Mouse (Mus musculus) thymus, postnatal 10 days (tissue): ENCODE data around the gene Slc43a3.

ENCODE experiments used
- DNase-seq, 2 experiments: peaks; one replicate each; pipeline ENCODE4 v3.0.0; 2021; ENCODE audit warnings: low spot score in 2 of 2

Gene Slc43a3

DNA sequence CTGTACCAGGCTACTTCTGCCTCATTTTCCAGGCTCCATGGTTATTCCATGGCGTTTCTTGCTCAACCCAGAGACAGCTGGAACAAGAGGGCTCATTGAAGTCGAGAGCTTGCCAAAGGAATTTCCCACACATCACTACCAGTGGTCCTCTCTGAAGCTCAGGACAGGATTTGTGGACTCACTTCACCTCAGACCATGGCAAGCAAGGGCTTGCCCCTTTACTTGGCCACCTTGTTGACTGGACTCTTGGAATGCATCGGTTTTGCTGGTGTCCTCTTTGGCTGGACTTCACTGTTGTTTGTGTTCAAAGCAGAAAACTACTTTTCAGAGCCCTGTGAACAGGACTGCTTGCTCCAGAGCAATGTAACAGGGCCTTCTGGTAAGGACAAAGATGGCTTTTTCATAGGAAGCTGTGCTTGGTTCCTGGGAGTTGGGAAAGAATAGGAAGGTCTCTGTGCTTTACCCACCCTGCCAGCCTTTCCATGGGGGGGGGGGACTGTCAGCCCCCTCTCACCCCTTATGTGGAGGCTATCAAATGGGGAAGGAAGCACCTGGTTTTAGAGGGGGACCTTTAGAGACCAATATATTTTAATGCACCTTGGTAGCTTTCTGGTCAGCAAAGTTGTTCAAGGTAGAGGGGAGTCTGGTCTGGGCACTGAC, 1.2 kb downstream of the Slc43a3 start:
- DNase-seq: no peak

GRCm38 (mm10) chr2:84938249-84938946, 2.0 kb downstream of the Slc43a3 start:
- no peak for DNase-seq

DNA sequence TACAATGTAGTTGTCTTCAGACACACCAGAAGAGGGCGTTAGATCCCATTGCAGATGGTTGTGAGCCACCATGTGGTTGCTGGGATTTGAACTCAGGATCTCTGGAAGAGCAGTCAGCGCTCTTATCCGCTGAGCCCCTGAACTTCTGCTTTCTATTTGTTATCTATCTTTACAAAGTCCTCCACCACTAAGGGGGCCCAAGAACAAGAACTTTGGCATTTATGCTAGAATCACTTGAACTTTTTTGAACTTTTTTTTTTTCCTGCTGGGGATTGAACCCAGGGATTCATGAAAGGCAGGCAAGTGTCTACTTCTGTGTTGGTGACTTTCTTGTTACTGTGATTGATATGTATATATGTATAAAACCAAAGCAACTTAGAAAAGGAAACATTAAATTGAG, 2.9 kb downstream of the Slc43a3 start:
- no peak for DNase-seq

DNA sequence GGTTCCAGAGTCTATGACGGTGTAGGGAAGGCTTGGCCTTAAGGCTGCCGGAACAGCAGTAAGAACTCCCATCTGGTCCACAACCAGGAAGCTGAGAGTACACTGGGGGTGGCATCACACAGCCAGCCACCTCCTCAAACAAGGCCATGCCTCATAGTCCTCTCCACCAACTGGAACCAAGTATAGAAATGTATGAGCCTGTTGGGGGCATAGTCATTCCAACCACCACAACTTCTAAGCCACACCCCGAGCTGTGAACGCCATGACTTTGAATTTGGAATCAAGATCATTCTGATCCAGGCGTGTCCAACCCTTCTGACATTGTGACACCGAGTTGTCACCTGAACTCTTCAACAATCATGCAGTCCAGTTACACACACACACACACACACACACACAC, 3.3 kb downstream of the Slc43a3 start:
- DNase-seq: no peak

- no peak for DNase-seq
These were observed 5.0 kb downstream of the Slc43a3 start for GRCm38 (mm10) chr2:84941332-84941731.

- no peak for DNase-seq
These were observed 5.4 kb downstream of the Slc43a3 start for GRCm38 (mm10) chr2:84941795-84942194.

- no peak for DNase-seq
These were observed 10.9 kb downstream of the Slc43a3 start for GRCm38 (mm10) chr2:84947154-84947771.

DNA sequence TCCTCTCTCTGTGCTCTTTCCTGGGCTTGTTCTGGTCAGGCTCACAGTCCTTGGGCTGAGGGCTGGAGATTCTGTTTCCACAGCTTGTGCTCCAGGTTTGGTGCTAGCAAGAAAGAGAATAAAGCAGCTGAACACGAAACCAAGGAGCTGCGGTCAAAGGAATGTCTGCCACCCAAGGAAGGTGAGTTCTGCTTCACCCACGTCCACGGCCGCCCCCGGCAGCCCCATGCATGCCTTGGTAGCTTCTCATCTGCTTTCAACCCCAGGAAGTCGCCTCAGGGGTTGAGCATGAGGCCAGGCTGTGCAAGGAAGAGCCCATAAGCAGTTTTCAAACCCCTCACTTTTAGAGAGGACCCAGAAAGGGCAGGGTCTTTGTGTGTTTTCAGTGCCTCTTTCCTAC, 11.9 kb downstream of the Slc43a3 start:
- no peak for DNase-seq

DNA sequence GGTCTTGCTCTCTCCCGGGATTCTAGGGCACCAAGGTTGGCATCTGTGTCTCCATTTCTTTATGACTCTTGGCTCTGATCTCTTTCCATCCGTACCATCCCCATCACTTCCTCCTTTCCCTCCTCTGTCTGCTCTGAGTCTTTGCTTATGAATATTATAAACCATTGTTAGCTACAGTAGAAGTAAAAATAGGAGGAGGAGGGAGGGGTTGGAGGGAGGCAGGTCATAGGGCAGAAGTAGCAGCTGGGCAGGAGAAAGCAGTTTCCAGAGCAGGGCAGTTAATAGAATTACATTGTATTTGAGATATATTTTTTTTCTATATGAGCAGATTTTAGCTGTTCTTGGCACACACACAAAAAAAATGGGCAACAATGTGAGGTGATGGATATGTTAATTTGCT, 12.3 kb downstream of the Slc43a3 start:
- no peak for DNase-seq

GRCm38 (mm10) chr2:84951027-84951426, 14.6 kb downstream of the Slc43a3 start:
- DNase-seq: no peak

GRCm38 (mm10) chr2:84952251-84952650, 15.9 kb downstream of the Slc43a3 start:
- DNase-seq: no peak

DNA sequence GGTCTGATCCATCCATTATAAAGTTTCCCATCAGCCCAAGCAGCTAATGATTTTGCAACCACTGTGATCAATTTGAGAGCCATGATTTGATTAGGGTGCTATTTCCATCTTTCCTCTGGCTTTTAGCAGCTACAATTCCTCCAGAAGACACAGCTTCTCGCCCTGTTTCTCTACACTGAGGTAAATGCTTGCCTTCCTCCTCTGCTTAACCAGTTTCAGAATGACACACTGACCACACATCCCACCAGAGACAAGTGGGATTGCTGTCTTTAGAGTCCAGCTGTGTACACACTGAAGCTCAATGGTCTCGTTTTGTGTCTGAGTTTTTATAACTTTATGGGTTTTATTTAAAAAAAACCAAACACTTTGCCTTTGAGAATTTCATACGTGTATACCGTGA, 16.3 kb downstream of the Slc43a3 start:
- DNase-seq: no peak

GRCm38 (mm10) chr2:84955435-84955834, 19.1 kb downstream of the Slc43a3 start:
- no peak for DNase-seq

GRCm38 (mm10) chr2:84956274-84956673, 19.9 kb downstream of the Slc43a3 start:
- DNase-seq: peak in 1 of 2 experiments; percentile 64

DNA sequence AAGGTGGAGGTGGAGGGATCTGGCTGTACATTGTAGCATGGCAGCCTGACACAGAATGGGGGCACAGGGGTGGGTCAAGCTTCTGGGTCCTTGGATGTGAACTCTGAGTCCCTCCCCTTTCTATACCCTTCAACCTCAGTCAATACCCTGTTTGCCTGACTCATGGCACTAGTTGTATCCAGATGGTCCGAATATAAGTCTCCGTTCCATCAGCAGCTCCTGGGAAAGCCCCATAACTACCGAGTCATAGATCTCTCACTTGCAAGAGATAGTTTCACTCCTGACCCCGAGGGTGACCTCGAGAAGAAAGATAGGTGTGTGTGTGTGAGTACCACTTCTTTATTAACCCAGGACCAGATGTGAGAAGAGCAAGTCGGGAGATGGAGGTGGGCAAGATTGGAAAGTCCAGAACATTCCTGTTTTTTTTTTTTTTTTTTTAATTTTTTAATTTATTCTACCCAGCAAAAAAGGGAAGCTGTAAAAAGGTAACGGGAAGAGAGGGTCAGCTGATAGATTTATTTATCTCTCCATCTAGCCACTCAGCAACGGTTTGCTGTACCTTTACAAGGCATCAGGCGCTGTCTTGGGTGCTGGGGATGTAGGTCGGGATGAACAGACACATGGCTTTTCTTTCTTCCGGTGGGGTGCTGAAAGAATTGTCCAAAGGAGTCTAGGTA, 22.3 kb downstream of the Slc43a3 start:
- DNase-seq: no peak

DNA sequence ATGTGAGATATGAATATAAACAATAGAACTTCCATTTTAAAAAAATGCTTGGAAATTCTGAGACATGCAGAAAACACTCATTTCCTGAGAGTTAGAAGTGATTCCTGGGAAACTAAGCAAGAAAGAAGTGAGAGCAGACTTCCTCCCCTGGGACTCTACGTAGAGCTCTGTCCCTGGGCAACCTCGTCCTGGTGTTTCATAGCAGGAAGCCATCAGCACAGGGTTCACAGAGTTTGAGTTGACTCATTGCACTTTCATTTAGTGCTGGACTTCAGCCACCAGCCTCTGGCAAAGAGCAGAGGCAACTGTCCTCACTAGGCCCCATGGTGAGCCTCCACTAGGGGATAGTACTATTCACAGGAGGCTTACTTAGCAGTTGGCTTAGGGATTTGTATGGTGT, 24.9 kb downstream of the Slc43a3 start:
- DNase-seq: no peak

DNA sequence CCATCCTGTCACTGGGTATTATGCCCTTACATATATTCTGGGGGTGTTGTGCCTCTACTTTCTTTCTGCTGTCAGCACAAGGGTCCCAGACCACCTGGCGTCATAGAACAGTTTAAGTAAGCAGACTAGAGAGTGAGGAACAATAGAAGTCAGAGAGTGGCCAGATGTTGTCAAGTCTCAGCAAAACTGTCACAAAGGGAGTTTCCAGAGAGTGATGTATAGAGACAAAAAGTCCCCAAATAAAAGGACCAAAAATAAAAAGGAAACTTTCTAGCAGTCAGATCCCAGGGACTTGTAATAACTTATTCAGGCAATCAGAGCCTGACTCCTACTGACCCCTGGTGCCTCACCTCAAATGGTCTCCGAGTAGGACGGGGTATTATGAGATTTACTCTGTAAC, 25.5 kb downstream of the Slc43a3 start:
- no peak for DNase-seq

DNA sequence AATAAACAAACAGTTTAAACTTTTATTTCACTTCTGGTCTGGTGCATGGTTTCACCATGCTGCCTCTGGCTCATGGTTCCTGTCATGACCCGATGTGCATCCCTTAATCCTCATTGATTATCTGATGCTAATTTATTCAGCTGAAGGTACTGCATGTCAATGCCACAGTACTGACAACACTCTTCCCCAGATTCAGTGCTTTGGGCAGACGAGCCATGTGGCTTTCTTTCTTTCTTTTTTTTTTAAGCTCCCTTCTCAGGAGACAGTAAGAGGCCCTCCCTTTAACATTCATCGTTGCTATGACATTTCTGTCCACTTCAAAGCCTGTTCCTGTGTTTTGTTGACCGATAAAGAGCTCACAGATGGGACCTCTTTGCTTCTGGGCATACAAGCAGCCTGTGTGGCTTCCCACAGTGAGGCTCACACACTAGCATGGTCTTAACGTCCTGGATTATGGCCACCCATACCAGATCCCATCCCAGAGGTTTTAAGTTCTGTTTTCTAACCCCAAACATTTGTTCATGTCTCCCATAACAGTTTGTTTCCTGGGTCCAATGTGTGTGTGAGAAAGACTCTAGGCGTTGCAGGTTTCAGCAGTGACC, 26.6 kb downstream of the Slc43a3 start:
- DNase-seq: no peak

DNA sequence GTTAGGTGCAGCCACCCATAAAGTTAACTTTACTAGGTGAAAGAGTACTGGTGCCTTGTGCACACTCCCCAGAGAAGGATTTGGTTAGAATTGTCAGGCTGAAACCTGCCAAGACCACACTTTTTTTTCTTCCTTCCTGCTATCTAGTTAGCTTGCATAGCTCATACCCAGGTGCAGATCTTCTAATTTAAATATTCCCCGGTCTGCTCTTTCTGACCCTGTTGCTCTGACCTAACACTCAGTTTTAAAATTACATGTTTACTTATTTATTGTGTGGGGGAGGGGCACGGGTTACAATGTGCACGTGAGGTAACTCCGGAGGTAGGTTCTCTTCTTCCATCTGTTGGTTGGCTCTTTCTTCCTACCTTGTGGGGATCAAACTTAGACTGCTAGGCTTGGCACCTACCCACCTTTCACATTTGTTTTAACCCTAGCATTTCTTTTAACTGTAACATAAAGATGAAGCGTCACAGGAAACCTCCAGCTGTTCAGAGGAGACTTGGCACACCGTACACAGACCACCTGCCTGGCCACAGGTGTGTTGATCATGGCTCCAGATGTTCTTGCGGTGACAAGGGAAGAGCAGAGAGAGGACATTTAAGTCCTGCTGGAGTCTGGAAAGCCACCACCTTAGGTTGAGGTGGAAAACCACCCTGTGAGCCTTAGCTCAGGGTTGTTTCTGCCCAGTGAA, 27.9 kb downstream of the Slc43a3 start:
- peak in 1 of 2 experiments; percentile 7 for DNase-seq

DNA sequence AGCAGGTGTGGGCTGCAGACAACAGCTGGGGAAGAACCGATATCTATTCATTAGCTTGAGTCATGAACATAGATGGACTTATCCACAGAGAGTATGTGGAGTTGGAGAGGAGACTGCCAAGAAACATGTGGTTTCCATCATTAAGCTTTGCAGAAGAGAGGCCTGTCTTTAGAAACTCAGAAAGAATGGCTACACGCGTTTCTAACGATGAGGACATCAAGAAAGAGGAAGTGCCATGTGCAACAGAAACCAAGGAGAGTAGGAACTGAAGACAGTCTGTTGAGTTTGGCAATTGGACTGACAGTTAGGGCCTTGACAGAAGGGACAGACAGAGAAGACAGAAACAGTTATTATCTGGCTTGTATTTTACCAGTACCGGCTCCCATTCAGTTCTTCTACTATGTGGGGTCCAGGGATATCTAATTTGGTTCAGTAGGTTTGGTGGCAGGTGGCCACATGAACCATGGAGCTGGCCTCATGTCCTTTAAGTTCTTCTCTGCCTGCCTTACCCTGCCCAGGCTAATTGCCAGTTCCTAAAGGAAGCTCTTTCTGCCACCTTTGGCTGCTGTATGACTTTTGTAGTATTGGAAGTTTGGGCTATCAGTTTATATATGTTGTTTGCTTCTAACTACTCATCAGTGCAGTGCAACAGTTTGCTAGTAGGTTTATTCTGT, 31.1 kb downstream of the Slc43a3 start:
- DNase-seq: no peak

- no peak for DNase-seq
These were observed 39.2 kb downstream of the Slc43a3 start for GRCm38 (mm10) chr2:84975580-84975979.
